Mouse (Mus musculus) neural tube, embryonic 14.5 days (tissue): ENCODE data around the gene Mtx1. TPM values are rescaled to one million over a fixed set of nuclear protein-coding genes. Genes with fewer than 3 reads are reported as not detected.

Source experiments
- ATAC-seq: fragments of 200-750 bp; cut with Nextera tagmentation; 2 replicates; pipeline ENCODE4 v1.8.0; 2017; ENCODE audit warnings: low read depth, mild to moderate bottlenecking, moderate TSS enrichment, moderate library complexity
- H3K27ac ChIP-seq: fragments of 300-500 bp; sonication (generic); 2 replicates; pipeline ENCODE4 v1.5.1; 2014; ENCODE audit warnings: low read depth, mild to moderate bottlenecking, control low read depth, low read length, moderate library complexity, mixed read lengths
- H3K27me3 ChIP-seq: fragments of 300-500 bp; sonication (generic); 2 replicates; pipeline ENCODE4 v1.6.1; 2014; ENCODE audit warnings: low read length; ENCODE audit not compliant: control insufficient read depth, insufficient read depth
- H3K36me3 ChIP-seq: fragments of 300-500 bp; sonication (generic); 2 replicates; pipeline ENCODE4 v1.6.1; 2014; ENCODE audit warnings: low read length, mixed read lengths; ENCODE audit not compliant: control insufficient read depth, insufficient read depth
- H3K4me1 ChIP-seq: fragments of 300-500 bp; sonication (generic); 2 replicates; pipeline ENCODE4 v1.6.1; 2014; ENCODE audit warnings: low read length; ENCODE audit not compliant: control insufficient read depth, insufficient read depth
- H3K4me2 ChIP-seq: fragments of 300-500 bp; sonication (generic); 2 replicates; pipeline ENCODE4 v1.6.1; 2014; ENCODE audit warnings: mild to moderate bottlenecking, low read depth, low read length, control low read depth
- H3K4me3 ChIP-seq: fragments of 300-500 bp; sonication (generic); 2 replicates; pipeline ENCODE4 v1.5.1; 2014; ENCODE audit warnings: low read depth, low read length, control low read depth, mixed read lengths
- H3K9ac ChIP-seq: fragments of 300-500 bp; sonication (generic); replicated peaks from 2 replicates; pipeline ENCODE4 v1.6.1; 2014; ENCODE audit warnings: low read depth, mild to moderate bottlenecking, control low read depth, low read length, mixed read lengths
- H3K9me3 ChIP-seq: fragments of 300-500 bp; sonication (generic); 2 replicates; pipeline ENCODE4 v1.6.1; 2016; ENCODE audit warnings: low read length; ENCODE audit not compliant: control insufficient read depth
- WGBS: fragments of 180-500 bp; shearing (Covaris S2); extraction: QIAGEN DNeasy Blood & Tissue Kit; methylation state at CpG from one replicate; pipeline ENCODE4 v1.1.7; 2014; 5-methylcytosine and 5-hydroxymethylcytosine counted together
- polyA plus RNA-seq: library from polyadenylated mRNA; unstranded; fragments of >200 nt; fragmentation: Nextera tagmentation; extraction: Ambion mirVana; gene quantifications from 2 replicates; pipeline ENCODE4 v1.2.1, GENCODE M21; 2014

Gene Mtx1
- polyA plus RNA-seq, 1 experiment from 2014 or later, result 151 TPM

DNA sequence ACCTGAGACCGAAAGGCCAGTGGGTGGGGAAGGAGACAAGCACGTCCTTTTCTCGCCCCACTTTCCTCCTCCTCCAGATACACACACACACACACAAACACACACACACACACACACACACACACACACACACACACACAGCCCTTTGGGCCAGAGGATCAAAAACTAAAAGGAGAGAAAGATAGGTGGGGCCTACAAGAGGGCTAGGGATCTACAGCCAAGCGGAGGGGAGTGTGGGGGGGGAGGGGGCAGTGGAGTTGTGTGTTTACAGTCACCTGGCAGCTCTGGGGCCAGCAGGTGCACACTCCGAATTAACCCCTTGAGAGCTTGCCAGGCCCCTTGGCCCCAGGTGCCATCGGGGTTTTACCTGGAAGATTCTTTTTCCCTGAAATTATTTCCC is 5.7 kb upstream of the Mtx1 start:
- Histone ChIP-seq H3K9me3 (no peaks in the 10 kb centered on the region), H3K27me3 (no peaks in the 10 kb centered on the region), H3K4me2 (no peak overlapping the region), H3K36me3 (peaks cover 37% of the 10 kb centered on the region), H3K4me1 (peaks cover 4% of the 10 kb centered on the region; the same call in 1 of the 2 replicates), H3K9ac (no peak overlapping the region), H3K27ac (no peak overlapping the region), H3K4me3 (no peak overlapping the region)
- no peak for ATAC-seq
- WGBS, result 67% methylated on average over 6 of the region's 6 CpGs

DNA sequence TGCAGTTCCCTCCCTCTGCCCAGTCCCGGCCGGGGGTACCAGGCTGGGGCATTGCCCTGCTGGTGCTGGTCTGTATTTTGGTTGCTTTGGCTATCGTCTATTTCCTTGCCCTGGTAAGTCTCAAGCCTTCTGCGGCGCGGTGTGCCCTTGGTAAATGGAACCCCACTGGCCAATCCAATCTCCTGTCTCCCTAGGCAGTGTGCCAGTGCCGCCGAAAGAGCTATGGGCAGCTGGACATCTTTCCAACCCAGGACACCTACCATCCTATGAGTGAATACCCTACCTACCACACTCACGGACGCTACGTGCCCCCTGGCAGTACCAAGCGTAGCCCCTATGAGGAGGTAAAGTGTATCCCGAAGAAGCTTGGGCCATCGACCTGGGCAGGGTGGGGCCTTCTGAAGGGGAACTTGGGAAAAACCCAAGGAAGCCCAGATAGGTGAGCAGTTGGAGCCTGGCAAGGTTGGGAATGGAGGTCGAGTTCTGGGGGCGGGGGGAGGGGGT is 4.9 kb upstream of the Mtx1 start:
- H3K4me2 ChIP-seq, result no peak overlapping the region
- 81% methylated on average over 16 of the region's 16 CpGs for WGBS
- no peak overlapping the region for H3K27ac ChIP-seq
- peaks cover 12% of the 10 kb centered on the region; the same call in 1 of the 2 replicates for H3K4me1 ChIP-seq
- no peaks in the 10 kb centered on the region for H3K9me3 ChIP-seq
- H3K27me3 ChIP-seq, result no peaks in the 10 kb centered on the region
- no peak overlapping the region for H3K9ac ChIP-seq
- no peak overlapping the region for H3K4me3 ChIP-seq
- peaks cover 30% of the 10 kb centered on the region for H3K36me3 ChIP-seq
- no peak for ATAC-seq

DNA sequence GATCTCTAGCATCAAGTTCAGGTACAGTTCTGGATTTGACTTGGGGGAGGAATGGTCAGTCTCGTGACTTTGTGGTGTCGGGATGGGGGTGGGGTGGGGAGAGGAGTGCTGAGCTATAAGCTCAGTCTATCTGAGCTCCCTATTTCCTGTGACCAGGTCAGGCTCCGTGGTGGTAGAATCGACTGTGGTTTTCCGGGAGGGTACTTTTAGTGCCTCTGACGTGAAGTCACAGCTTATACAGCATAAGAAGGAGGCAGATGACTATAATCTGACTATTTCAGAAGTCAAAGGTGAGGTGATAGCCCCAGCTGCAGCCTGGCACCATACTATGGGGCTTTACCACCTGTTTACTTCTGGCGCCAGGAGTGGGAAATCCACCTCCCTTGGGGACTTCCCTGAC is 4.5 kb upstream of the Mtx1 start:
- H3K4me2 ChIP-seq, result no peak overlapping the region
- H3K27me3 ChIP-seq, result no peaks in the 10 kb centered on the region
- H3K36me3 ChIP-seq, result peaks cover 25% of the 10 kb centered on the region
- 83% methylated on average over 7 of the region's 7 CpGs for WGBS
- ATAC-seq, result no peak
- no peak overlapping the region for H3K27ac ChIP-seq
- H3K4me1 ChIP-seq, result peaks cover 16% of the 10 kb centered on the region; the same call in 1 of the 2 replicates
- no peak overlapping the region for H3K9ac ChIP-seq
- no peaks in the 10 kb centered on the region for H3K9me3 ChIP-seq
- H3K4me3 ChIP-seq, result no peak overlapping the region

DNA sequence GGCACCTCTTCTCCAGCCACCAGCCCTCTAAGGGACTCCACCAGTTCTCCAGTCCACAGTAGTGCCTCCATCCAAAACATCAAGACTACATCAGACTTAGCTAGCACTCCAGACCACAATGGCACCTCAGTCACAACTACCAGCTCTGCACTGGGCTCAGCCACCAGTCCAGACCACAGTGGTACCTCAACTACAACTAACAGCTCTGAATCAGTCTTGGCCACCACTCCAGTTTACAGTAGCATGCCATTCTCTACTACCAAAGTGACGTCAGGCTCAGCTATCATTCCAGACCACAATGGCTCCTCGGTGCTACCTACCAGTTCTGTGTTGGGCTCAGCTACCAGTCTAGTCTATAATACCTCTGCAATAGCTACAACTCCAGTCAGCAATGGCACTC is 3.7 kb upstream of the Mtx1 start:
- Histone ChIP-seq H3K9me3 (no peaks in the 10 kb centered on the region), H3K4me3 (no peak overlapping the region), H3K27me3 (no peaks in the 10 kb centered on the region), H3K9ac (no peak overlapping the region), H3K4me2 (no peak overlapping the region), H3K27ac (no peak overlapping the region), H3K4me1 (peaks cover 23% of the 10 kb centered on the region), H3K36me3 (peaks cover 21% of the 10 kb centered on the region)
- no peak for ATAC-seq
- 95% methylated on average over 2 of the region's 2 CpGs for WGBS

DNA sequence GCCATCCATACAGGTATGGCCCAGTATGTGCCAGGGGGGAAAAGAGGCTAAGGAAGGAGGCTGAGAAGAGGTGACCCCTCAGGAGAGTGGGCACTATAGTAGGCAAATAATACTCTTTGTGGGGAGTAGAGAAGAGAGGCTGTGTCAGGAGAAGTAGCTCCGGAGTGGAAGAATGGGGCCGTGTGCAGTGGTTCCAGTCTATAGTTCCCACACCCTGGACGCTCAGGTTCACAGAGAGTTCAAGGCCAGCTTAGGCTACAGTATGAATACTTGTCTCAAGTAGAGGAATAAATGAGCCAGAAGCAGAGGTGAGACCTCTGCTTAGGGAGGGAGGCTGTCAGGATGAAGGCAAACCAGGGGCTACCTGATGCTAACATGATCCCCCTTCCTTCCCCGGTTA is 2.4 kb upstream of the Mtx1 start:
- H3K4me1 ChIP-seq, result peaks cover 30% of the 10 kb centered on the region
- no peak overlapping the region for H3K4me3 ChIP-seq
- no peak overlapping the region for H3K27ac ChIP-seq
- H3K9ac ChIP-seq, result no peak overlapping the region
- H3K9me3 ChIP-seq, result no peaks in the 10 kb centered on the region
- H3K27me3 ChIP-seq, result no peaks in the 10 kb centered on the region
- no peak overlapping the region for H3K4me2 ChIP-seq
- WGBS, result 55% methylated on average over 4 of the region's 4 CpGs
- ATAC-seq, result no peak
- H3K36me3 ChIP-seq, result peaks cover 8% of the 10 kb centered on the region

DNA sequence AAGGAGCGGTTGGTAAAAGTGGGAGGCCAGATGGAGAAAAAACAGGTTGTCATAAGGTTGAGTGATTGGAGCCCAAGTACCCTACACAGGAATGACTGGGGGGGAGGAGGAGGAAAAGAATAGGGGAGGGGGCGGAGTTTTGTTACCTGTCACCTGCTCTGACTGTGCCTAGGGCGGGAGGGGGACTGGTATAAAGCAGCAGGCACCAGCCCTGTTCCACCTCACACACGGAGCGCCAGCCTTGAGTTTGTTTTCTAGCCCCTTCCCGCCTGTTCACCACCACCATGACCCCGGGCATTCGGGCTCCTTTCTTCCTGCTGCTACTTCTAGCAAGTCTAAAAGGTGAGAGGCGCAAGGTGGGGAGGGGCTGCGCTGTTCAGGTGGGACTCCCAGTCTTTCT is 1.9 kb upstream of the Mtx1 start, which contains the start of gene Muc1:
TSS of gene Muc1 (plus strand) at position 222 of the 400 bp plus-strand sequence.
- H3K27me3 ChIP-seq, result no peaks in the 10 kb centered on the region
- H3K36me3 ChIP-seq, result peaks cover 4% of the 10 kb centered on the region
- peak within 1 kb of the TSS; percentile 70 for H3K27ac ChIP-seq
- ATAC-seq, result no peak
- H3K4me3 ChIP-seq, result peak within 1 kb of the TSS; percentile 40
- H3K4me1 ChIP-seq, result peaks cover 30% of the 10 kb centered on the region
- H3K9ac ChIP-seq, result peak within 1 kb of the TSS; percentile 21; the same call in 1 of the 2 replicates
- no peaks in the 10 kb centered on the region for H3K9me3 ChIP-seq
- peak within 1 kb of the TSS; percentile 57 for H3K4me2 ChIP-seq
- 32% methylated on average over 10 of the region's 10 CpGs for whole genome bisulfite sequencing

DNA sequence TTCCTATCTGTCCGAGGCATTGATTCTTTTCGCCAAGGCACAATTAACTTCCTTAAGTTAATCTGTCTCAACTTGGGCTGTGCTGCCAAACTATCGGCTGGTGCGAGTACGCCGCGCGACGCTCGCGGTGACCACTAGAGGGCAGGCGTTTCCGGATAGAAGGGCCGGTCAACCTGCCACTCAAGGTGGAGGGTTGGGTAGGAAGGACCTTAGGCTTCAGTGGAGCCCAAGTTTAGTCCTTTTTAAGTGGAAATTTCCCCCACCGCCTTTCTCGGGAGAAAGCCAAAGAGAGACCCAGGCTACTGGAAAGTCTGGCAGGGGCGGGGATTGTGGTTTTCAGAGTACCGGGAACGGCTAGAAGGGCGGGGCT is 1.3 kb upstream of the Mtx1 start:
- under 1% methylated on average over 18 of the region's 20 CpGs for WGBS
- H3K4me3 ChIP-seq, result peak overlapping the region; percentile 40
- peak overlapping the region; percentile 70 for H3K27ac ChIP-seq
- H3K9me3 ChIP-seq, result no peaks in the 10 kb centered on the region
- peak; percentile 33; the same call in 1 of the 2 replicates for ATAC-seq
- no peaks in the 10 kb centered on the region for H3K27me3 ChIP-seq
- peaks cover 32% of the 10 kb centered on the region for H3K4me1 ChIP-seq
- H3K36me3 ChIP-seq, result no peaks in the 10 kb centered on the region
- peak overlapping the region; percentile 21; the same call in 1 of the 2 replicates for H3K9ac ChIP-seq
- H3K4me2 ChIP-seq, result peak overlapping the region; percentile 57

DNA sequence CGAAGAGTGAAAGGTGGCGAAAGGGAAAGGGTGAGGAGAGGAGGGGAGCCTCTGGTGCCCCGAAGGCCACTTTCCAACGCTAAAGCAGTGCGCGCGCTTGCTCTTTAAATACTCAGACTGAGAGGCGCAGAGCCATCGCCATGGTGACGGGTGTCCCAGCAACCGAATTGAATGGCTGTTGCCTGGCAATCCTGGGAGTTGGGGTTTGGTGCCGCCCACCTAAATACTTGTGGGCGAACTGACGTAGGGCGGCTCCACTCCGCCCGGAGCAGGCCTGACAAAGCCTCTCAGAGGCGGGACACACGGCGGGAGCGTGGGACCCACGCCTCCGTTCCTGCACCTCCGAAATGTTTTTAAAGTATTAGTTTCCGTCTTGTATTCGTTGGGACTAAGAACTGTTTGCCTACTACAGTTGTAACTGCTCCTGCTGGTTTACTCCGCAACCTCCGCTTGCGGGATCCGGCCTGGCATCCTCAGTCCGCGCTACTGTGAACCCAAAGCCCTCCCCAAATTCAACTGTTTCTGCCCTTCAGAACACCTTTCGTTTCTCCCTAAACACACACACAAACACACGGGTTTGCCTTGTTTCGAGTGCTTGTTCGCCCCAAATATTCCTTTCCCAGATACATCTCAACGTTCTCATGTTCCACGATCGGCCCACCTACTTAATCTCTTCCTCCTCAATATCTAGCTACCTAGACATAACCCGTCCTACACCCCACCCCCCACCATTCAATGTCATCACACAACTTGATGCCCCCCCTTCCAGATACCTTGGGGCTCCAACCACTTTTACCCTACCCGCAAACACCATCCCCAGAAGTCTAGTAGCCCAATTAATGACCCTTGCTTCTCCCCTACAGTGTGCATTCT is 655 bp upstream of the Mtx1 start:
- peak overlapping the region; percentile 40 for H3K4me3 ChIP-seq
- peak overlapping the region; percentile 83 for H3K27ac ChIP-seq
- peak overlapping the region; percentile 57 for H3K4me2 ChIP-seq
- no peaks in the 10 kb centered on the region for H3K9me3 ChIP-seq
- WGBS, result 3% methylated on average over 41 of the region's 41 CpGs
- no peaks in the 10 kb centered on the region for H3K27me3 ChIP-seq
- no peaks in the 10 kb centered on the region for H3K36me3 ChIP-seq
- H3K4me1 ChIP-seq, result peaks cover 32% of the 10 kb centered on the region
- peak; percentile 78 for ATAC-seq
- peak overlapping the region; percentile 63 for H3K9ac ChIP-seq

DNA sequence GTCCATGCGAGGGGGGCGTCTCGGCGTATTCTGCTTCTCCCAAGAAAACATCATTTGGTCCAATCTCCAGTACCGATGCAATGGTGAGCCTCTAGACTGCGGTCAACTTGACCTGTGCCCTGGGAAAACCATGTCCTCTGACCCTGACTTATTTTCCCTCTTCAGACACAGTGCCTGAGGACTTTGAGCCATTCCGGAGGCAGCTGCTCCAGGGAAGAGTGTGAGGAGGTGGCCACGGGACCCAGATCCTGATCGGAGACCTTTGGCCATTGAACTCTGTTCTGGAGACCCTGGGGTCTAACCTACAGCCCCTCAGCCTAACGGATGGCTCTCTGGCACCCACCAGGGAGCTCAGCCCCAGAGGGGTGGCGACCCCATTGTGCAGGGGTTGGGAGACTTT is 527 bp downstream of the Mtx1 start:
- Histone ChIP-seq H3K4me2 (peak overlapping the region; percentile 57), H3K9ac (peak overlapping the region; percentile 63), H3K4me1 (peaks cover 32% of the 10 kb centered on the region), H3K27ac (peak overlapping the region; percentile 83), H3K36me3 (no peaks in the 10 kb centered on the region), H3K4me3 (peak overlapping the region; percentile 40), H3K27me3 (no peaks in the 10 kb centered on the region), H3K9me3 (no peaks in the 10 kb centered on the region)
- WGBS, result 4% methylated on average over 11 of the region's 11 CpGs
- ATAC-seq, result no peak
